Mouse (Mus musculus): Measurements from ENCODE around the gene 9030612E09Rik.

The 9030612E09Rik gene

GRCm38 (mm10) chr10:43174326-43175155 lies at the start of gene 9030612E09Rik, which contains the start of gene Sobp:
9030612E09Rik (plus strand) TSS chr10:43174704.
Sobp (minus strand) TSS chr10:43174530.
- peak; percentile 58 for DNase-seq (ENCODE audit: low read depth, low spot score)

DNA sequence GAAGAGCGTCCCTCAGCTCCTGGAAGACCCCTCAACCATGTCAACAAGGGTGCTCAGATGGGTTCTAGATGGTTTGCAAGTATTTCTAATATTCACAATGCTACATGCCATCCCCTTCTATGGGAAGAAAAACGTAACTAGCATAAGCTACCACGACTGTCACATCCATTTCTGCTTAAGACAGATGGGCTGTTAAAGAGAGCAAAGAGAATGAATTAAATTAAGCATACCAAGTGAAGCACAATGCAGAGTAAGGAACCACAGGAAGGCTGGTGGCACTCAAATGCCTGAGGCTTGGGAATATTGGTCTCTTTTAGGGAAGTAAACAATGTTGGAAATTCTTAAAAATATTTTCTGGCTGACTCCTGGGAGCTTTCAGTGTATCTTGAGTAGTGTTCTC lies 45.8 kb upstream of the 9030612E09Rik start:
- no peak for DNase-seq (ENCODE audit: low read depth, low spot score)

DNA sequence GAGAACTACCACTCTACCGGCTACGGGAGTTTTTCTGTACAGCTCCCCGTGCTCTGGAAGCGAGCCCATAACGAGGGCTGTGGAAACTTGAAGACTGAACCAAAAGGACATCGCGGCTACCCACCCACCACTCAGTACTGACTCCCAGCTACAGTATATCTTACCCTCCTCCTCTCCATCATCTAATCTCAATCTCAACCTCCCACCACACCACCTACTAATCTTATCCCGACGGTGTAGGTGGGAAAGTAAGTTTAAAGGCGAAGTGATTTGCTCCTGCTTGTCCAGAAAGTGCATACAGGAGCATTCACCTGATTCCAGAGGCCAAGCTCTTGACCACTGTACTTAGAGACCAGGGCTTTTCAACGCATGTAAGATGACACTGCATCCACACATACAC lies 40.5 kb upstream of the 9030612E09Rik start:
- no peak for DNase-seq (ENCODE audit: low read depth, low spot score)

- no peak for DNase-seq (ENCODE audit: low read depth, low spot score)
Observed at GRCm38 (mm10) chr10:43143173-43143572, 31.3 kb upstream of the 9030612E09Rik start.

- DNase-seq (ENCODE audit: low read depth, low spot score), result no peak
Observed at GRCm38 (mm10) chr10:43148456-43148855, 26.0 kb upstream of the 9030612E09Rik start.

GRCm38 (mm10) chr10:43152643-43153042 lies 21.9 kb upstream of the 9030612E09Rik start:
- no peak for DNase-seq (ENCODE audit: low read depth, low spot score)

DNA sequence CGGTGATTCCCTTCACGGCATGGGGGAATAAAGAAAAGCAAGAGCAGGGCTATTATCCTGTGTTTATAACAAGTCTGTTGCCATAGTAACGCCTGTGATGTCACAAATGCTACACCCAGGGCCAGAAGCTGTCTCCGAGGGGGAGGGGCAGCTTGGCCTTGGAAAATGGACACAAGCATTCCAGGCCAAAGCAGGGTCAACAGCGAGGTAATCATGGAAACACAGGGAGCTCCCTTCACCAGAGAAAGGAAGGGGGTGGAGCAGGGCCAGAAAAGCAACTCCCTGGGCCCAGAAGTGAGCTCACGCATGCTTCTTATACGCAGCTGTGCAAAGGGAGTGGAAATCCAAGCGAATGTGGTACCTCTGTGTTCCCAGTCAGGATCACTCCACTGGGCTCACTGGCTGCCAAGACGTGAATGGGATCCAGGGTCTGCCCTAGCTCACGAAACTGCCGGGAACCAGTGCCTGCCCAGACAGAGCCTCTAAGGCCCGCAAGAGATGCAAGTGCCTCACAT lies 19.4 kb upstream of the 9030612E09Rik start:
- DNase-seq (ENCODE audit: low read depth, low spot score), result no peak

- no peak for DNase-seq (ENCODE audit: low read depth, low spot score)
Observed at GRCm38 (mm10) chr10:43158917-43159316, 15.6 kb upstream of the 9030612E09Rik start.

DNA sequence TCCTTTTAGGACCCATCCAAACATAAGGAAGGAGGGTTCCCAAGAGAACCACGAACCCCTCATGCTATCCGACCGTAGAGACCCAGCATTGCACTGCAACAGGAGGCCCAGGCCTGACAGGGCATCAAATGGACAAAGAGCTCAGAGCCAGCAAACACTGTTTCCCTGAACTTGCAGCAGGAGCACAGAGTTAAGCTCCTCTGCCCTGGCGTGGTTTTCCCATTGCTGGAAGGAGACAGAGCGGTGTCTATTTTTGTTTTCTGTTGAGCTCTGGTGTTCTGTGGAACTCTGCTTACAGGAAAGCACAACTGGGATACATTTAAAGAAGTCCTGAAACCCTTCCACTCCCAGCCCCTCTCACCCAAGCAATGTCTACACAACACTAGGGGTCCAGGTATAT lies 15.2 kb upstream of the 9030612E09Rik start:
- no peak for DNase-seq (ENCODE audit: low read depth, low spot score)

DNA sequence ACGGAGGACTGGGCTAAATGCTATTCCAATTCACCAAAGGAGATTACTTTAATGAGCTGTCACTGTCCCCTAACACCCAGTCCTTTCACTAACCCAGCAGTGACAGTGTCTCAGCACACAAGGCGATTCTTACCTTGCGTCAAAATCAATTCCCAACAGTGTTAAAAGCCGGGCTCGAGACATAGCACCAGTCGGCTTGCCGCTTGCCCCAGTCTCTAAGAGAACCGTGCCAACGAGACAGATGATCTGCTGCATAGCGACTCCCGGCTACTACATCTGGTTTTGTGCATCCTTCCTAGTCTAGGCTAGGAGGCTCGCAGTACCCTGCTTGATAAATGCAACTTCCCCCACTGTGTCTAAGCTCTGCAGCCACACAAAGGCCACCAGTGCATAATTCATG lies 12.2 kb upstream of the 9030612E09Rik start:
- no peak for DNase-seq (ENCODE audit: low read depth, low spot score)

GRCm38 (mm10) chr10:43164406-43164805 lies 10.1 kb upstream of the 9030612E09Rik start:
- no peak for DNase-seq (ENCODE audit: low read depth, low spot score)

GRCm38 (mm10) chr10:43166146-43166545 lies 8.4 kb upstream of the 9030612E09Rik start:
- no peak for DNase-seq (ENCODE audit: low read depth, low spot score)

DNA sequence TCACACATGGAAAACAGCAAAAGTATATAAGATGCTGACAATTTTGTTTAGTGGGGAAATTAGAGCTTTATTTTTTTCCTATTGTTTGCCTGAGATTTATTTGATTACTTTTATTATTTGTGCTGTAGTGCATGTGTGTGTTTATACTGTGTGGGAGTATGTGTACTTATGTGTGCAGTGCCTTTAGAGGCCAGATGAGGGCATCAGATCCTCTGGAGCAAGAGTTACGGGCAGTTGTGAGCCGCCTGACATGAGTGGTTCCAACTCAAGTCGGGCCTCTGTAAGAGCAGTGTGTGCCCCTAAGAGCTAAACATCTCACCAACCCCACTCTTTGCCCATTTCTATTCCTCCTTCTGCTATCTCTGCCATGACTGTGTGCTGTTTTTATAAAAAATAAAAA lies 7.7 kb upstream of the 9030612E09Rik start:
- DNase-seq (ENCODE audit: low read depth, low spot score), result no peak

DNA sequence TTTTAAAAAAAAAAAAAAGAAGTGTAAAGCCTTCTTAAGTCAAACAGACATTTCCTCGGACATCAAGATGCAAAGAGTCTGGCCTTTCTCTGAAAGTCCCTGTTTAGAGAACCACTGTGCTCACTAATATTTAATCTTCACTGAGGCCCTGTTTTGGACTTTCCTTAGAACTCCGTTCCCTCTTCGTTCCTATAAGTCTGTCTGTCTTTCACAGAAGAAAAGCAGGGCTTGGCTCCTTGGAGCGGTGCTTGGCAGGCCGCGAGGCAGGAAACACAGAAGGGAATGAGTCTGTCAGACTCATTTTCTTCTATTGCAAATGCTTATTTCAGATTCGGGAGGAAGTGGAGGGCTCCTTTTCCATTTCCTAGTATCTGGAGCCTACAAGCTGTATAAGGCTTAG lies 5.7 kb upstream of the 9030612E09Rik start:
- DNase-seq (ENCODE audit: low read depth, low spot score), result no peak

- DNase-seq (ENCODE audit: low read depth, low spot score), result no peak
Observed at GRCm38 (mm10) chr10:43171106-43171505, 3.4 kb upstream of the 9030612E09Rik start.

DNA sequence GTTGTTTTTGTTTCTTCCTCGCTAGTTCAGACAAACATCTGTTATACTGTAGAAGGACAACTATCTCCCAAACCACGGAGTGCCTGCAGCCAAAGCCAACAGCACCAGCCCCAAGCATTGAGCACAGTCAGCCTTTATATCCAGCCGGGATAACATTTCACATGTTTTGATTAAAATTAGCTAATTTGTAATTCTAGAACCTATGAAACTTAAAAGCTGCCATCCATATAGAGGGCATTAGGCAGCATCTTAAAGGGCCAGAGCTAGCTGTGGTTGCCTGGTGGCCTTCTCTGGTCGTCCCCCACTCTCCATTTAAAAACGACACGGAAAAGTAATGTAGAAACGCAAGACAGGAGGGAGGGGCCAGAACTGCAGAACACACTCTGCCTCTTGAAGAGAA lies 2.4 kb upstream of the 9030612E09Rik start:
- DNase-seq (ENCODE audit: low read depth, low spot score), result no peak

- no peak for DNase-seq (ENCODE audit: low read depth, low spot score)
Observed at GRCm38 (mm10) chr10:43172554-43172953, 1.9 kb upstream of the 9030612E09Rik start.

DNA sequence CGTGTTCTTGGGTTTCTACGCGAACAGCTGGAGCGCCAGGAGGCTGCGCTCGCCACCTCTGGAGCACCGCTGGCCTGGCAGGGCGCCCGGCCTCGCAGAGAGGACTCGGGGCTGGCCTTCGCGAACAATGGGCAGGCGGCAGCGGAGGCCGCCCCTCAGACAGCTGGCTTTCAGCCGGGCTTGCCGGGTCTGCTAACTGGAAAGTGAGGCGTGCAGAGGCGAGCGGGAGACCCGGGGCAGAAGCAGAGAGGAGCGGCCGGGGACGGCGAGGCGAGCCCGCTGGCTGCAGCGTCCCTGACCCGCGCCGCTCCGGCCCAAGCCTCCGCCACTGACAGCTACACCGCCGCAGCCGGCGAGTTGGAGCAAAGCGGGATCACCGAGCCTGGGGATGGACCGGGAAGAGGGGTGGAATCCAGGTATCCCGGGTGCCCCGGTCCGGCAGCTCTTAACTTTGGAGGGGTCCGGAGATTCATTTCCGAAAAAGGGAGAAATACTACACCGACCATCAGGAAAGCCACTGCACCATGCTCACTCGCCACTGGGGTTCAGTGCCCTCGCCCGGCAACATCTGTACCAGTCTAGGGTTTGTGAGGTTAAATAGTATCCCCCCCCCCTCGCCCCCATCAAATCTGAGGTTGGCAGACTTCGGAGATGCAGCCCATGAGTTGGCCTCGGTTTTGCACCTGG lies 1.2 kb upstream of the 9030612E09Rik start:
- no peak for DNase-seq (ENCODE audit: low read depth, low spot score)

GRCm38 (mm10) chr10:43173828-43174325 lies 627 bp upstream of the 9030612E09Rik start:
- DNase-seq (ENCODE audit: low read depth, low spot score), result no peak

DNA sequence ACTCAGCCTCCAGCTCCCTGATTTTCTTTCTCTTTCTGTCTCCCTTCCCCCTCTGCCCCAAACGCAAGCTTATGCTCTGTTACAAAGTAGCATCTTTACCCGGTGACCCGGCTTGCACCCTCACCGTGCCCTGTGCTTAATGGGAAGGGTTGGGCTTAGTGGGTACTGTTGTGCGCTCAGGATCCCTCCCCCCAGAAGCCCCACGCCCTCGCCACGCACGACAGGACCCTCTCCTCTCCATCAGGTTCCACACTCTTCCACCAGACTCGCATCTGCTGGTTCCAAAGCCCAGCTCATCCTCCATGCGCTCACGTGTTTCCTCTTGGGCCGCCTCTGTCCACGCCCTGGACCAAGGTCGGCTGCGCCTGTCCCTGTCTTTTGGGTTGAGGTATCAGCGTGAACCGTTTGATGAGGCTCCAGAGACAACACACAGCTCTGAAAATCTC lies 675 bp downstream of the 9030612E09Rik start:
- DNase-seq (ENCODE audit: low read depth, low spot score), result peak; percentile 34

DNA sequence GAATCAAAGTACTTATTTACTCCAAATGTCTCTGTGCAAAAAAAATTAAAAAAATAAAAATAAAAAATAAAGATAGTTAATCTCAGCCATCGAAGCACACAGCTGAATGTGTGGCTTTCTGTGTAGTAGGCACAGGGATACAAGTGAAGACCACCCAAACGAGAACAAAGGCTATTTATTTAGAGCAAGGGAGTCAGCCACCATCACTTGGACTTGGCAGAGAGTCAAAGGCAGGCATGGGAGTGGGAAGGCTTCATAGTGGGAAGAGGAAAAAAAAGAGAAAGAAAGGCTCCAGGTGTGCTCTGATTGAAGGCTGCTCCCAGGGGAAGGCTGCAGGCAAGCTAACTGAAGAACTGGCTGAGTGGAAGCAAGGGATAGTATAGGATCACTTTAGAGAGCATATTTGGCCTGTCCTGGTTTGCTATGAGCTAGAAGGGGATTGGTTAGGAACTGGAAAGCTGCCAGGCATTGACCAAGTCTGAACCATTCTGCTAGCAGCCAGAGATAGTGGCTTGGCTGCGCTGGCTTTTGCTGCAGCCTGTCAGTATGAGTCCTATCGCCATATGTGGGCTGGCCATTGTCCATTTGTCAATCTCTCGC lies 5.9 kb downstream of the 9030612E09Rik start:
- DNase-seq (ENCODE audit: low read depth, low spot score), result no peak

DNA sequence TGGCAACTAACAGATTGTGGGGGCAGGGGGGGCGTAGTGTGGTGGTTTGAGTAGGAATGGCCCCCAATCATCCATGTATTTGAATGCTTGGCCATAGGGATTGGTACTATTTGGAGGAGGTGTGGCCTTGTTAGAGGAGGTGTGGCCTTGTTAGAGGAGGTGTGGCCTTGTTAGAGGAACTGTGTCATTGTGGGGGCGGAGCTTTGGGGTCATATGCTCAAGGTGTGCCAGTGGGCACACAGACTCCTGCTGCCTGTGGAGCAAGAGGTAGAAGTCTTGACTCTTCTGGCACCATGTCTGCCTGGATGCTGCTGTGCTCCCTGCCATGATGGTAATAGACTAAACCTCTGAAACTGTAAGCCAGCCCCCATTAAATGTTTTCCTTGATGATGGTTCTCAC lies 25.7 kb downstream of the 9030612E09Rik start:
- no peak for DNase-seq (ENCODE audit: low read depth, low spot score)
